Mouse (Mus musculus): Measurements from ENCODE around the gene Poln.

DNA sequence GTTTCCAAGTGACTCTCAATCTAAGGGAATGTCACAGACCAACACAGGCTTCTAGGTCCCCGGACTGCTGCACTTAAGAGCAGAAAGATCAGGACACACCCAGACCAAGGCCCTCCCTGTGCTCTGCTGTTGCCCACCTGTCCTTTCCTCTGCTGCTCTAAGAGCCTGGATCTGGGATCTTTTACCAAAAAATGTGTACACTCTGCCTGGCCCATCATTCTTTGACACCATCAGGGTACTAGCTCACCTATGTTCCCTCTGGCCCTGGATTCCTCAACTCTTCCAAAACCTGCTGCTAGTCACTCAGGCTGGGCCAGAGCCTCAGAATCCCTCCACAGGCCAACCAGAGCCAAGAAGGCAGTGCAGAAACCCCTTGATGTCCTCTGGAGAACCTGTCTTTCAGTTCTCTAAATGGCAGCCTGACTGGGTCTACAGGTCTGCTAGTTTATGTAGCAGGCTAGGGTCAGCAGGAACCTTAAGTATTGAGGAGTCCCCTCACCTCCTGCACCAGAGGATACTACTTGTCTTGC is 15.9 kb upstream of the Poln start:
- TF ChIP-seq GATA1 (IDR thresholded peaks at IDR 0.05; ENCODE audit: low read length) (no peak), TAL1 (IDR thresholded peaks at IDR 0.05; ENCODE audit: low read length) (no peak)
